Mouse (Mus musculus): ENCODE data around the gene Wfdc5.

DNA sequence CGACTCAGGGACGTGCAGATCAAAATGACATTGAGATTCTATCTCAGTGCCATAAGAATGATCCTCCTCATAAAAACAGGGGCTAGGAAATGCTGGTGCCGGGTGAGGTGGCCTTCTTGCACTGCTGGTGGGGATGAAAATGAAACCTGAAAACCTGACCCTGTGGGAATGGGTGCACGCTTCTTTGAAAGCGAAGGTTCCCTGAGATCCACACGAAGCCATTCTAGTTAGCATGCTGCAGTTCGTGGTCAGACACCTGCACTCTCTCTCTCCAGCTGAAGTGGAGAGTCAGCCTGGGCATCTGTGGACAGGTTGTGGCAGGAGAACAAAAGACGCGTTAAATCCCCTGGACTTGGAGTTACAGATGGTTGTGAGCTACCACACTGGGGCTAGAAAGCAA, 36.8 kb upstream of the Wfdc5 start:
- TF ChIP-seq CTCF (IDR thresholded peaks at IDR 0.05; ENCODE audit: low read depth, low read length) = no peak
- TF ChIP-seq POLR2A (IDR thresholded peaks at IDR 0.05; ENCODE audit: borderline replicate concordance, low read depth, low read length) = no peak
